Mouse (Mus musculus) forebrain, embryonic 13.5 days (tissue): ENCODE measurements around the gene Celsr1. TPM values are rescaled to one million over a fixed set of nuclear protein-coding genes. Genes with fewer than 3 reads are reported as not detected.

Experiments used
- ATAC-seq: fragments of 200-750 bp; cut with Nextera tagmentation; 2 replicates; pipeline ENCODE4 v1.8.0; 2017
- H3K27ac ChIP-seq: fragments of 300-500 bp; sonication (generic); 2 replicates; pipeline ENCODE4 v1.5.1; 2015; ENCODE audit warnings: inconsistent platforms, mild to moderate bottlenecking, moderate library complexity
- H3K27me3 ChIP-seq: fragments of 300-500 bp; sonication (generic); 2 replicates; pipeline ENCODE4 v1.6.1; 2015; ENCODE audit warnings: mild to moderate bottlenecking, inconsistent platforms
- H3K36me3 ChIP-seq: fragments of 300-500 bp; sonication (generic); 2 replicates; pipeline ENCODE4 v1.6.1; 2015; ENCODE audit warnings: mild to moderate bottlenecking, inconsistent platforms; ENCODE audit not compliant: poor library complexity, severe bottlenecking
- H3K4me1 ChIP-seq: fragments of 300-500 bp; sonication (generic); 2 replicates; pipeline ENCODE4 v1.6.1; 2015; ENCODE audit warnings: inconsistent platforms
- H3K4me2 ChIP-seq: fragments of 300-500 bp; sonication (generic); 2 replicates; pipeline ENCODE4 v1.6.1; 2015; ENCODE audit warnings: inconsistent platforms, mild to moderate bottlenecking, moderate library complexity
- H3K4me3 ChIP-seq: fragments of 300-500 bp; sonication (generic); 2 replicates; pipeline ENCODE4 v1.5.1; 2015; ENCODE audit warnings: mild to moderate bottlenecking, inconsistent platforms
- H3K9ac ChIP-seq: fragments of 300-500 bp; sonication (generic); 2 replicates; pipeline ENCODE4 v1.6.1; 2015; ENCODE audit warnings: mild to moderate bottlenecking, inconsistent platforms
- H3K9me3 ChIP-seq: fragments of 300-500 bp; sonication (generic); replicated peaks from 2 replicates; pipeline ENCODE4 v1.6.1; 2016; ENCODE audit warnings: inconsistent platforms
- WGBS: fragments of 180-500 bp; shearing (Covaris S2); methylation state at CpG from one replicate; pipeline ENCODE4 v1.1.7; 2015; 5-methylcytosine and 5-hydroxymethylcytosine counted together
- polyA plus RNA-seq: library from polyadenylated mRNA; unstranded; fragments of >200 nt; fragmentation: Nextera tagmentation; extraction: Ambion mirVana; gene quantifications from 2 replicates; pipeline ENCODE4 v1.2.1, GENCODE M21; 2015

Celsr1 gene
- polyA plus RNA-seq, 1 experiment from 2014 or later, result 6.6 TPM

DNA sequence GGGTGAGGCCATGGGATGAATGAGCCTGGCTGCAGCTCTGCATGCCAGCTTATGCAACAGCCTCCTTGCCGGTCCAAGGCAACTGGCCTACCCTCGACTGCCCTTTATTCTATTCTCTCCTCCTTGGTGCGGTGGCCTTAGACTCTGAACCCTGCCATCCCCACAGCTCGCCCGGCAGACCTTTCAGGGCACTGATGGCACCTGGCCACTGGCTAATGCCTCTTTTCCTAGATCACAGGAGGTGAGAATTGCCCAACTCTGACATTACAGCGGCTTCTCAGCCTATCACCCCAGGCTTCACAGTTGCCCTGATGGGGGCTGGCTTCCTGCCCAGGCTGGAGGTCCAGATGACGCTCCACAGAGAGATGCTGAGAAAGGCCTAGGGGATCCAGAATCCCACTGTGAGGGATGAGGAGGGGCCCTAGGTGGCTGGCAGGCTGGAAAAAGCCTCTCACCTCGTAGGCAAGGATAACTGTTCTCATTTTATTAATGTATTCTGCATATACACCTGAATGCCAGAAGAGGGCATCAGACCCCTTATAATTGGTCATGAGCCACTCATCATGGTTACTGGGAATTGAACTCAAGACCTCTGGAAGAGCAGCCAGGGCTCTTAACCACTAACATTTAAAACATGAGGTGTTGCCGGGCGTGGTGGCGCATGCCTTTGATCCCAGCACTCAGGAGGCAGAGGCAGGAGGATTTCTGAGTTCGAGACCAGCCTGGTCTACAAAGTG, 181.8 kb downstream of the Celsr1 start:
- Histone ChIP-seq H3K4me1 (no peaks in the 10 kb centered on the region), H3K27me3 (no peaks in the 10 kb centered on the region), H3K9me3 (no peaks in the 10 kb centered on the region), H3K4me3 (no peak overlapping the region), H3K9ac (no peak overlapping the region), H3K4me2 (no peak overlapping the region), H3K27ac (no peak overlapping the region), H3K36me3 (no peaks in the 10 kb centered on the region)
- ATAC-seq, result no peak
- 77% methylated on average over 12 of the region's 12 CpGs for WGBS

Other genes with a start within 250 kb of the Celsr1 start
- gene Cdpf1, start 222.1 kb downstream of the Celsr1 start, polyA plus RNA-seq, result 17.8 and 18.7 TPM in 2 replicates
- gene Pkdrej, start 212.0 kb downstream of the Celsr1 start, polyA plus RNA-seq, result not detected in 2 replicates
- 2.9 and 3.4 TPM in 2 replicates for gene Ttc38, start 201.5 kb downstream of the Celsr1 start, polyA plus RNA-seq
- 31.0 and 31.4 TPM in 2 replicates for gene Gtse1, start 174.0 kb downstream of the Celsr1 start, polyA plus RNA-seq
- 45.2 and 53.2 TPM in 2 replicates for gene Trmu, start 154.5 kb downstream of the Celsr1 start, polyA plus RNA-seq
- 30.1 and 31.6 TPM in 2 replicates for gene Gramd4, start 23.9 kb upstream of the Celsr1 start, polyA plus RNA-seq
- 19.0 and 20.0 TPM in 2 replicates for gene Cerk, start 152.4 kb upstream of the Celsr1 start, polyA plus RNA-seq
- 10.1 and 10.7 TPM in 2 replicates for gene Tbc1d22a, start 180.7 kb upstream of the Celsr1 start, polyA plus RNA-seq